Mouse (Mus musculus): Measurements from ENCODE around the gene Ell.

DNA sequence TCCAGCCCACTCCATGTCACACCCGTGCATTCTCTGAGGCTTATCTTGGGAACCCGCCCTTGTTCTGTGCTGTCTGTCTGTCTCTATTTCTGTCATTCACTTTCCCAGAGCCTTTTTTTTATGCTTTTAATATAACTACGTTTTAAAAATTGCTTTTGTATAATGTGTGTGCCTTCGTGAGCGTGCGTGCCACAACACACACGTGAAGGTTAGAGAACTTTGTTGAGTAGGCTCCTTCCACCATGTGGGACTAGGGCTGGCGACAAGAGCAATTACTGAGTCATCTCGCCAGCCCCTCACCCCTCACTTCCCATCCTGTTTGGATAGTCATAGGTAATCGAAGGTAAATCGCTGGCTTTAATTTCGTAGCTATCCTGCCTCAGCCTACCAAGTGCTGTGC is 36.7 kb upstream of the Ell start:
- TF ChIP-seq CTCF (IDR thresholded peaks at IDR 0.05; ENCODE audit: borderline replicate concordance, insufficient read depth, low read depth, low read length) (no peak), POLR2A (IDR thresholded peaks at IDR 0.05; ENCODE audit: borderline replicate concordance, insufficient read depth, low read length) (no peak)
